Mouse (Mus musculus) CD8-positive naive resting alpha-beta T cell, adult 57 days (primary cell): ENCODE measurements around the gene Tbkbp1. TPM values are rescaled to one million over a fixed set of nuclear protein-coding genes. Genes with fewer than 3 reads are reported as not detected.

ENCODE experiments used
- total RNA-seq: library from RNA; stranded (reverse); gene quantifications from one replicate; pipeline ENCODE4 v1.2.4, GENCODE M21; 2023

Gene Tbkbp1
- 0.89 TPM for total RNA-seq

DNA sequence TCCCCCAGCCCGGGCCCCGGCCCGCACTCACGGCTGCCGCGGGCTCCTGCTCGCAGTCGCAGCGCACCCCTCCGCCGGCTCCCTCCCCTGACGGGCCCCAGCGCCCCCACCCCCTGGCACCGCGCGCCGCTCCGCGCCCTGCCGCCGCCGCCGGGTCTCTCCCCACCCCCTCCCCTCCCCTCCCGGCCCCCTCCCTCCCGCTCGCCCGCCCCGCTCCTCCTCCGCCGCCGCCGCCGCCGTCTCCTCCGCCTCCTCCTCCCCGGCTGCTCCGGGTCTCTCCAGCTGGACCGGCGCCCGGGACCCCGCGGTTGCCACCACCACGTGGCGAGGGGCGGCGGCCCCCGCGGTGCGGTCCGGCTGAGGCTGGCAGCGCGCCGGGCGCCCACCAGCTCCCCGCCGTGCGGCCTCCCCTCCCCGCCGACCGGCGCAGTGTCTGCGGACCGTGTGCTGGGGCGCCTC is at the start of gene Tbkbp1:
Gene Tbkbp1, minus strand, starts transcription at position 153 of the 459 bp plus-strand sequence.

DNA sequence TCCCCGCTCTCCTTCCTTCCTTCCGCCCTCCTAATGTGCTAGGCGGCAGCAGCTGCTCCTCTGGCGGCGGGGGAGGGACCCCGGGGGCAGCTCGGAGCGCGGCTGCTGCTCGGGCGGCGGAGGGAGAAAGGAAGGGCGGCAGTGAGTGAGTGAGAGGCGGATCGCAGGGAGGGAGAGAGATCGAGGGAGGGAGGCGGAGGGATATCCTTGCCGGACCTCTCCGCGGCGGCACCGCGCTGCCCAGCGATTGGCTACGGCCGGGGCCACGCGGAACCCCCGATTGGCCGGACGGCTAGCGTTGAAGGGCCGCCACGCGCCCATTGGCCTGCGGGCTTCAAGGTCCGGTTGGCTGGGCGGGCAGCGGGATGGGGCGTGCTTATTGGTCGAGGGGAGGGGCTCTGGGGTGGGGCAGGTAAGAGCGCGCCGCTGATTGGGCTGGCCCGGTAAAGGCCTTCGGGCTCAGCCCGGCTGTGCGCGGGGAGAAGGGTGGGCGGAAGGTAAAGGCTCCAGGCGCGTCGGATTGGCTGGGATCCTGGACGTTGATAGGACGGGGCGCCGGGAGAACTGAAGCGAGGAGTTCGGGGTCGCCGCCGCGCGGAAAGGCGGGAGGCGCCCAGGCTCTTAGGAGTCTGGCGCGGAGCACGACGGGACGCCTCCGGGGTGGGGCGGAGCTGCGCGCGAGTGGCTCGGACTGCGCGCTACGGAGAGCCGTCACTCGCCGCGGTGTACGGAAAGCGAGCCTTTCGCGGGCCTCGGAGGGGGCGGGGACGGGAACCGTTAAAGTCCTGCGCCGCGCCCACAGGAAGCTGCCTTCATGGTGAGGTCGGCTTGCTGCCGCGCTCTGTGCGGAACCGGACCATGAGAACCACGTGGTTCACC is 36.7 kb upstream of the Tbkbp1 start, which contains the start of gene Kpnb1:
Gene Kpnb1, minus strand, starts transcription at position 118 of the 879 bp plus-strand sequence.

GRCm38 (mm10) chr11:97114671-97115601 is 36.4 kb downstream of the Tbkbp1 start, which contains the start of gene Tbx21:
TSS of gene Tbx21 (minus strand) at chr11:97115331.

Other genes starting within 250 kb of the Tbkbp1 start
- gene Cdk5rap3, start 235.0 kb downstream of the Tbkbp1 start, total RNA-seq: 40.0 TPM
- not detected for gene Prr15l, start 223.4 kb downstream of the Tbkbp1 start, total RNA-seq
- gene Pnpo, start 207.5 kb downstream of the Tbkbp1 start, total RNA-seq: 24.1 TPM
- 59.5 TPM for gene Sp2, start 168.5 kb downstream of the Tbkbp1 start, total RNA-seq
- gene Sp6, start 138.1 kb downstream of the Tbkbp1 start, total RNA-seq: 0.73 TPM
- gene Scrn2, start 121.6 kb downstream of the Tbkbp1 start, total RNA-seq: 5.8 TPM
- not detected for gene Lrrc46, start 110.1 kb downstream of the Tbkbp1 start, total RNA-seq
- gene Mrpl10, start 109.9 kb downstream of the Tbkbp1 start, total RNA-seq: 44.2 TPM
- gene Osbpl7, start 100.9 kb downstream of the Tbkbp1 start, total RNA-seq: 34.8 TPM
- 2.4 TPM for gene Tbx21, start 36.2 kb downstream of the Tbkbp1 start, total RNA-seq
- gene Kpnb1, start 36.4 kb upstream of the Tbkbp1 start, total RNA-seq: 140 TPM
- 77.5 TPM for gene Npepps, start 129.1 kb upstream of the Tbkbp1 start, total RNA-seq
- gene Mrpl45, start 164.2 kb upstream of the Tbkbp1 start, total RNA-seq: 13.8 TPM
- gene Gpr179, start 200.6 kb upstream of the Tbkbp1 start, total RNA-seq: not detected
- gene Socs7, start 211.1 kb upstream of the Tbkbp1 start, total RNA-seq: 15.9 TPM